Mouse (Mus musculus) intestine, postnatal 0 days (tissue): Measurements from ENCODE around the gene Cdk12. TPM values are rescaled to one million over a fixed set of nuclear protein-coding genes. Genes with fewer than 3 reads are reported as not detected.
"Not testable (repeated sequence)": the region's sequence is repeated elsewhere in the genome, so short reads cannot be mapped to it uniquely, and the experiment has no call there.

Experiments used
- ATAC-seq: fragments of 200-750 bp; cut with Nextera tagmentation; 2 replicates; pipeline ENCODE4 v1.8.0; 2017; ENCODE audit warnings: mild to moderate bottlenecking, moderate TSS enrichment, moderate library complexity
- H3K27ac ChIP-seq: fragments of 300-500 bp; sonication (generic); 2 replicates; pipeline ENCODE4 v1.5.1; 2014; ENCODE audit warnings: mild to moderate bottlenecking, low read depth, low read length, moderate library complexity
- H3K27me3 ChIP-seq: fragments of 300-500 bp; sonication (generic); replicated peaks from 2 replicates; pipeline ENCODE4 v1.6.1; 2014; ENCODE audit warnings: low read length, mixed read lengths; ENCODE audit not compliant: control insufficient read depth, insufficient read depth
- H3K36me3 ChIP-seq: fragments of 300-500 bp; sonication (generic); 2 replicates; pipeline ENCODE4 v1.6.1; 2014; ENCODE audit warnings: mild to moderate bottlenecking, moderate library complexity; ENCODE audit not compliant: control insufficient read depth, insufficient read depth
- H3K4me1 ChIP-seq: fragments of 300-500 bp; sonication (generic); replicated peaks from 2 replicates; pipeline ENCODE4 v1.6.1; 2014; ENCODE audit warnings: antibody characterized with exemption, low read length, mixed read lengths; ENCODE audit not compliant: control insufficient read depth, insufficient read depth
- H3K4me2 ChIP-seq: fragments of 300-500 bp; sonication (generic); replicated peaks from 2 replicates; pipeline ENCODE4 v1.6.1; 2014; ENCODE audit warnings: low read depth, mild to moderate bottlenecking, moderate library complexity
- H3K4me3 ChIP-seq: fragments of 300-500 bp; sonication (generic); 2 replicates; pipeline ENCODE4 v1.5.1; 2014; ENCODE audit warnings: low read depth, low read length
- H3K9ac ChIP-seq: fragments of 300-500 bp; sonication (generic); 2 replicates; pipeline ENCODE4 v1.6.1; 2014; ENCODE audit warnings: mild to moderate bottlenecking, low read depth, low read length
- H3K9me3 ChIP-seq: fragments of 300-500 bp; sonication (generic); 2 replicates; pipeline ENCODE4 v1.6.1; 2016; ENCODE audit warnings: mixed run types; ENCODE audit not compliant: control insufficient read depth
- CTCF ChIP-seq: sonication (generic); IDR thresholded peaks from 2 replicates; pipeline ENCODE4 v1.5.1; 2016; ENCODE audit warnings: low read depth, mild to moderate bottlenecking, control low read depth, antibody characterized with exemption, moderate library complexity
- WGBS: fragments of 180-500 bp; shearing (Covaris S2); extraction: QIAGEN DNeasy Blood & Tissue Kit; methylation state at CpG from one replicate; pipeline ENCODE4 v1.1.7; 2014; 5-methylcytosine and 5-hydroxymethylcytosine counted together
- polyA plus RNA-seq: library from polyadenylated mRNA; unstranded; fragments of >200 nt; fragmentation: Nextera tagmentation; extraction: Ambion mirVana; gene quantifications from 2 replicates; pipeline ENCODE4 v1.2.1, GENCODE M21; 2015

Cdk12 gene
- polyA plus RNA-seq, 1 experiment from 2014 or later: 4.9 TPM

DNA sequence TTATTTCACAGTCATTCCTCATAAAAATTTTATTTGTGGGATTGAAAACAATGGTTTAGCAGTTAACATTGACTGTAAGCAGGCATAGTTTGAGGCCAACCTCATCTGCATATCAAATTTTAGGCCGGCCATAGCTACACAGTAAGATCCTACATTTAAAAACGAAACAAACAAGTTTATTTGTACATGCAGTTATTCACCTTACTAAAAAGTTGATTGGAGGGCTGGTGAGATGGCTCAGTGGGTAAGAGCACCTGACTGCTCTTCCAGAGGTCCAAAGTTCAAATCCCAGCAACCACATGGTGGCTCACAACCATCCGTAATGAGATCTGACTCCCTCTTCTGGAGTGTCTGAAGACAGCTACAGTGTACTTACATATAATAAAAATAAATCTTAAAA, 3.4 kb downstream of the Cdk12 start:
- WGBS: 51% methylated on average over 3 of the region's 3 CpGs
- H3K36me3 ChIP-seq: peaks cover 28% of the 10 kb centered on the region
- not testable (repeated sequence) for H3K4me1 ChIP-seq, H3K27me3 ChIP-seq, ATAC-seq, H3K27ac ChIP-seq, H3K9me3 ChIP-seq, H3K9ac ChIP-seq
- 0 out of 2 replicates have a peak overlapping the region, but pooled peaks have one; percentile 13 for H3K4me3 ChIP-seq
- TF ChIP-seq CTCF: 0 out of 2 replicates have a peak, but pooled peaks have one; percentile 13
- H3K4me2 ChIP-seq: peak overlapping the region; percentile 65

DNA sequence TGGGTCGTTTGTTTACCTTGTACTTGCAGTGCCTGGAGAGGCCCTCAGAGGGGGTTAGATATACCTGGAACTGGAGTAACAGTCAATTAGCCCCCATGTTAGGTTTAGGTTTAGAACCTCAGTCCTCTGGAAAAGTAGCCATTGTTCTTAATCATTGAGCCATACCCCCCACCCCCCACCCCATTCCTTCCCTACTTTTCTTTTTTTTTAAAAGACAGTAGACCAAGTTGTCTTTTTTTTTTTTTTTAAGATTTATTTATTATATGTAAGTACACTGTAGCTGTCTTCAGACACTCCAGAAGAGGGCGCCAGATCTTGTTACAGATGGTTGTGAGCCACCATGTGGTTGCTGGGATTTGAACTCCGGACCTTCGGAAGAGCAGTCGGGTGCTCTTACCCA, 6.8 kb downstream of the Cdk12 start:
- not testable (repeated sequence) for ATAC-seq, H3K9me3 ChIP-seq, H3K4me2 ChIP-seq, H3K9ac ChIP-seq, H3K4me3 ChIP-seq, H3K27ac ChIP-seq, H3K4me1 ChIP-seq, H3K27me3 ChIP-seq
- WGBS: 89% methylated on average over 4 of the region's 5 CpGs
- H3K36me3 ChIP-seq: peaks cover 43% of the 10 kb centered on the region

DNA sequence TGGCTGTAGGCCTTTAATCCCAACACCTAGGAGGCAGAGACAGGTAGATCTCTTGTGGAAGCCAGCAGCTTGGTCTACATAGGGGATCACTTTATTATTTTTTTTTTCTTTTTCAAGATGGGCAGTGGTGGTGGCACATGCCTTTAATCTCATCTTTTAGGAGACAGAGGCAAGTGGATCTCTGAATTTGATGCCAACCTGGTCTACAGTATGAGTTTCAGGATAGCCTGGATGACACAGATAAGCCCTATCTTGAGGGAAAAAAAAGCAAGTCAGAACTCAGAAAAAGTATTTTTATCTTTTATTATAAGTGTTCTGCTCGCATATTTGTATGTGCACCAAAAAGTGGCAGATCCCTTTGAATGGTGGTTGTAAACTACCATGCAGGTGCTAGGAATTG, 10.5 kb downstream of the Cdk12 start:
- no peaks in the 10 kb centered on the region for H3K27me3 ChIP-seq
- no peak overlapping the region for H3K9ac ChIP-seq
- ATAC-seq: no peak
- TF ChIP-seq CTCF: no peak
- H3K27ac ChIP-seq: no peak overlapping the region
- H3K4me2 ChIP-seq: no peak overlapping the region
- no peaks in the 10 kb centered on the region for H3K9me3 ChIP-seq
- H3K4me3 ChIP-seq: no peak overlapping the region
- H3K36me3 ChIP-seq: peaks cover 49% of the 10 kb centered on the region
- H3K4me1 ChIP-seq: no peaks in the 10 kb centered on the region
- 54% methylated on average over 1 of the region's 1 CpGs for WGBS

DNA sequence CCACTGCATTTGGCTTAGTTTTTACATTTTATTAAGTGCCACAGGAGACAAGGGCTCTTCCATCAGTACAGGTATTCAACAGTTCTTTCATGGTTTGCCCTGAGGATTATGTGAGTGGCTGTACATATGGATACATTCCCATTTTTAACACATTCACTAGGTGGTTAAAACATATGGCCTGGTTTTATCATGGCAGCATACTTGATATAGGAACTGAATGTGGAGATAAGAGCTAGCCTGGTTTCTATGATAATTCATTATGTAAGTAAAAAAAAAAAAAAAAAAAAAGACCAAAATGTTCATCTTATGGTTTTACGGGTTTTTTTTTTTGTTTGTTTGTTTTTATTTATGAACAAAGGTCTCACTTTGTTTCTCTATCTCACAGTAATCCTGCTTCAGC, 23.5 kb downstream of the Cdk12 start:
- no peak for ATAC-seq
- H3K27ac ChIP-seq: no peak overlapping the region
- H3K27me3 ChIP-seq: no peaks in the 10 kb centered on the region
- peaks cover 69% of the 10 kb centered on the region for H3K36me3 ChIP-seq
- H3K9ac ChIP-seq: no peak overlapping the region
- no peak overlapping the region for H3K4me3 ChIP-seq
- no peak overlapping the region for H3K4me2 ChIP-seq
- H3K4me1 ChIP-seq: no peaks in the 10 kb centered on the region
- TF ChIP-seq CTCF: no peak
- 83% methylated on average over 1 of the region's 1 CpGs for WGBS
- H3K9me3 ChIP-seq: no peaks in the 10 kb centered on the region

DNA sequence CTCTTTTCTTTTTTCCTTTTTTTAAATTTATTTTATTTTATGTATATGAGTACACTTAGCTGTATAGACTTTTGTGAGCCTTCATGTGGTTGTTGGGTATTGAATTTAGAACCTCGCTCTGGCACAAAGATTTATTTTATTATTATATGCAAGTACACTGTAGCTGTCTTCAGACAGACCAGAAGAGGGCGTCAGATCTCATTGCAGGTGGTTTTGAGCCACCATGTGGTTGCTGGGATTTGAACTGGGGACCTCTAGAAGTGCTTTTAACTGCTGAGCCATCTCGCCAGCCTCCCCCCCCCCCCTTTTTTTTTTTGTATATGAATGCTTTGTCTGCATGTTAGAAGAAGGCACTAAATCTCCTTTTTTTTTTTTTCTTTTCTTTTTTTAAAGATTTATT, 35.6 kb downstream of the Cdk12 start:
- H3K27me3 ChIP-seq: no peaks in the 10 kb centered on the region
- H3K36me3 ChIP-seq: peaks cover 67% of the 10 kb centered on the region
- WGBS: 72% methylated on average over 3 of the region's 3 CpGs
- no peaks in the 10 kb centered on the region for H3K4me1 ChIP-seq
- no peak overlapping the region for H3K9ac ChIP-seq
- no peak for ATAC-seq
- no peak overlapping the region for H3K4me2 ChIP-seq
- no peak for TF ChIP-seq CTCF
- no peak overlapping the region for H3K4me3 ChIP-seq
- no peaks in the 10 kb centered on the region for H3K9me3 ChIP-seq
- no peak overlapping the region for H3K27ac ChIP-seq

DNA sequence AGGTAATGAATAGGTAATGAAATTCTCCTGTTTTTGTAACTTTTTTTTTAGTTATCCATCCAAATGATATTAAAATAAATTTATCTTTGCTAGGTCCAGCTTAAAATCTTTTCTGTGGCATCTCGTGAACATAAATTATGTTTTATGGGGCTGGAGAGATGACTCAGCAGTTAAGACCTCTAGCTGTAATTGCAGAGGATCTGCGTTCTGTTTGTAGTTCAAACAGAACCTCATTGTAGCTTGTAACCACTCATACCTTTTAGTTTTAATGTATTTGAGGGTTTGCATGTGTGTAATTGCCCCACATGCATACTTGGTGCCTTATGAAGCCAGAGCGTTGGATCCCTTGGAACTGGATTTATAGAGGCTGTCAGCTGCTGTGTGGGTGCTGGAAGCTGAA, 36.1 kb downstream of the Cdk12 start:
- no peak for ATAC-seq
- TF ChIP-seq CTCF: no peak
- Histone ChIP-seq H3K9ac (no peak overlapping the region), H3K36me3 (peaks cover 67% of the 10 kb centered on the region), H3K9me3 (no peaks in the 10 kb centered on the region), H3K27me3 (no peaks in the 10 kb centered on the region), H3K27ac (no peak overlapping the region), H3K4me3 (no peak overlapping the region), H3K4me1 (no peaks in the 10 kb centered on the region), H3K4me2 (no peak overlapping the region)
- 65% methylated on average over 3 of the region's 3 CpGs for WGBS

DNA sequence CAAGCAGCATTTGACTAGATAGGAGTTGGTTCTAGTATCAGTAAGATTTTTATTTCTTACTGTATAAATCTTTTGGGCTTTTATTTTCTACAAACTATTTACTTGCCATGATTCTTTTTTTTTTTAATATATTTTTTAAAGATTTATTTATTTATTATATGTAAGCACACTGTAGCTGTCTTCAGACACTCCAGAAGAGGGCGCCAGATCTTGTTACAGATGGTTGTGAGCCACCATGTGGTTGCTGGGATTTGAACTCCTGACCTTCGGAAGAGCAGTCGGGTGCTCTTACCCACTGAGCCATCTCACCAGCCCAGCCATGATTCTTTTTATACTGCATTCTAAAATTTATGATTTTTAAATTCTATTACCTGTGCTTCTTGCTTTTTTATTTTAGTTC, 40.1 kb downstream of the Cdk12 start:
- not testable (repeated sequence) for H3K9me3 ChIP-seq, H3K27ac ChIP-seq, ATAC-seq, H3K4me3 ChIP-seq, H3K4me1 ChIP-seq, H3K9ac ChIP-seq, H3K27me3 ChIP-seq, H3K4me2 ChIP-seq
- peaks cover 47% of the 10 kb centered on the region for H3K36me3 ChIP-seq
- 77% methylated on average over 3 of the region's 3 CpGs for WGBS
